Mouse (Mus musculus): Measurements from ENCODE around the gene Tmem213. TPM values are rescaled to one million over a fixed set of nuclear protein-coding genes. Genes with fewer than 3 reads are reported as not detected.

Tmem213 gene
- total and polyA plus RNA-seq, 2 experiments = not detected

GRCm38 (mm10) chr6:38160102-38160501 lies 51.0 kb downstream of the Tmem213 start:
- Histone ChIP-seq H3K36me3 (ENCODE audit: control insufficient read depth, insufficient read depth, low read length) (no peaks in the 10 kb centered on the region), H3K9ac (ENCODE audit: low read depth, low read length) (no peak overlapping the region), H3K79me2 (ENCODE audit: control insufficient read depth, insufficient read depth, low read length) (no peaks in the 10 kb centered on the region), H3K4me3 (ENCODE audit: insufficient read depth, low read depth, low read length) (no peak overlapping the region), H3K27ac (replicated peaks; ENCODE audit: insufficient read depth, low read depth, low read length) (no peak overlapping the region), H3K4me1 (ENCODE audit: control insufficient read depth, insufficient read depth, low read length) (peaks cover 1% of the 10 kb centered on the region; the same call in 1 of the 2 replicates), H3K27me3 (ENCODE audit: control insufficient read depth, insufficient read depth, low read length) (no peaks in the 10 kb centered on the region)
- DNase-seq (ENCODE audit: extremely low read depth, low read depth, low spot score) = peak; percentile 61
- no peak for TF ChIP-seq POLR2A (IDR thresholded peaks at IDR 0.05; ENCODE audit: extremely low read depth, insufficient read depth, low read length)
- peak; percentile 61 for TF ChIP-seq CTCF (IDR thresholded peaks at IDR 0.05; ENCODE audit: low read depth, low read length)
- WGBS = 4% methylated on average over 3 of the region's 3 CpGs

- DNase-seq (ENCODE audit: extremely low read depth, low read depth, low spot score) = no peak
- no peaks in the 10 kb centered on the region for H3K79me2 ChIP-seq (ENCODE audit: control insufficient read depth, insufficient read depth, low read length)
- no peaks in the 10 kb centered on the region for H3K36me3 ChIP-seq (ENCODE audit: control insufficient read depth, insufficient read depth, low read length)
- TF ChIP-seq POLR2A (IDR thresholded peaks at IDR 0.05; ENCODE audit: extremely low read depth, insufficient read depth, low read length) (no peak), CTCF (IDR thresholded peaks at IDR 0.05; ENCODE audit: low read depth, low read length) (no peak)
- peaks cover 1% of the 10 kb centered on the region; the same call in 1 of the 2 replicates for H3K4me1 ChIP-seq (ENCODE audit: control insufficient read depth, insufficient read depth, low read length)
- 68% methylated on average over 2 of the region's 2 CpGs for WGBS
- no peak overlapping the region for H3K9ac ChIP-seq (ENCODE audit: low read depth, low read length)
- H3K27ac ChIP-seq (replicated peaks; ENCODE audit: insufficient read depth, low read depth, low read length) = no peak overlapping the region
- H3K4me3 ChIP-seq (ENCODE audit: insufficient read depth, low read depth, low read length) = no peak overlapping the region
- H3K27me3 ChIP-seq (ENCODE audit: control insufficient read depth, insufficient read depth, low read length) = no peaks in the 10 kb centered on the region
Measured at GRCm38 (mm10) chr6:38160556-38160955, 51.5 kb downstream of the Tmem213 start.

GRCm38 (mm10) chr6:38162825-38163504 lies 53.9 kb downstream of the Tmem213 start:
- TF ChIP-seq POLR2A (IDR thresholded peaks at IDR 0.05; ENCODE audit: extremely low read depth, insufficient read depth, low read length) (no peak), CTCF (IDR thresholded peaks at IDR 0.05; ENCODE audit: low read depth, low read length) (no peak)
- Histone ChIP-seq H3K27me3 (ENCODE audit: control insufficient read depth, insufficient read depth, low read length) (no peaks in the 10 kb centered on the region), H3K4me3 (ENCODE audit: insufficient read depth, low read depth, low read length) (no peak overlapping the region), H3K27ac (replicated peaks; ENCODE audit: insufficient read depth, low read depth, low read length) (no peak overlapping the region), H3K4me1 (ENCODE audit: control insufficient read depth, insufficient read depth, low read length) (peaks cover 1% of the 10 kb centered on the region; the same call in 1 of the 2 replicates), H3K9ac (ENCODE audit: low read depth, low read length) (no peak overlapping the region), H3K36me3 (ENCODE audit: control insufficient read depth, insufficient read depth, low read length) (no peaks in the 10 kb centered on the region), H3K79me2 (ENCODE audit: control insufficient read depth, insufficient read depth, low read length) (no peaks in the 10 kb centered on the region)
- DNase-seq (ENCODE audit: extremely low read depth, low read depth, low spot score) = no peak
- WGBS = 71% methylated on average over 14 of the region's 14 CpGs

- H3K4me1 ChIP-seq (ENCODE audit: control insufficient read depth, insufficient read depth, low read length) = peaks cover 1% of the 10 kb centered on the region; the same call in 1 of the 2 replicates
- TF ChIP-seq POLR2A (IDR thresholded peaks at IDR 0.05; ENCODE audit: extremely low read depth, insufficient read depth, low read length) = no peak
- no peak for TF ChIP-seq CTCF (IDR thresholded peaks at IDR 0.05; ENCODE audit: low read depth, low read length)
- H3K4me3 ChIP-seq (ENCODE audit: insufficient read depth, low read depth, low read length) = no peak overlapping the region
- 87% methylated on average over 6 of the region's 6 CpGs for WGBS
- H3K79me2 ChIP-seq (ENCODE audit: control insufficient read depth, insufficient read depth, low read length) = no peaks in the 10 kb centered on the region
- H3K36me3 ChIP-seq (ENCODE audit: control insufficient read depth, insufficient read depth, low read length) = no peaks in the 10 kb centered on the region
- no peak overlapping the region for H3K27ac ChIP-seq (replicated peaks; ENCODE audit: insufficient read depth, low read depth, low read length)
- no peaks in the 10 kb centered on the region for H3K27me3 ChIP-seq (ENCODE audit: control insufficient read depth, insufficient read depth, low read length)
- no peak for DNase-seq (ENCODE audit: extremely low read depth, low read depth, low spot score)
- no peak overlapping the region for H3K9ac ChIP-seq (ENCODE audit: low read depth, low read length)
Measured at GRCm38 (mm10) chr6:38164705-38165104, 55.6 kb downstream of the Tmem213 start.

GRCm38 (mm10) chr6:38165385-38165784 lies 56.3 kb downstream of the Tmem213 start:
- H3K27ac ChIP-seq (replicated peaks; ENCODE audit: insufficient read depth, low read depth, low read length) = no peak overlapping the region
- TF ChIP-seq CTCF (IDR thresholded peaks at IDR 0.05; ENCODE audit: low read depth, low read length) (no peak), POLR2A (IDR thresholded peaks at IDR 0.05; ENCODE audit: extremely low read depth, insufficient read depth, low read length) (no peak)
- no peak overlapping the region for H3K4me3 ChIP-seq (ENCODE audit: insufficient read depth, low read depth, low read length)
- H3K79me2 ChIP-seq (ENCODE audit: control insufficient read depth, insufficient read depth, low read length) = no peaks in the 10 kb centered on the region
- 91% methylated on average over 6 of the region's 6 CpGs for WGBS
- H3K9ac ChIP-seq (ENCODE audit: low read depth, low read length) = no peak overlapping the region
- DNase-seq (ENCODE audit: extremely low read depth, low read depth, low spot score) = no peak
- H3K4me1 ChIP-seq (ENCODE audit: control insufficient read depth, insufficient read depth, low read length) = no peaks in the 10 kb centered on the region
- no peaks in the 10 kb centered on the region for H3K36me3 ChIP-seq (ENCODE audit: control insufficient read depth, insufficient read depth, low read length)
- no peaks in the 10 kb centered on the region for H3K27me3 ChIP-seq (ENCODE audit: control insufficient read depth, insufficient read depth, low read length)

Other genes starting within 250 kb of the Tmem213 start
- 31.1 and 38.3 TPM in 2 replicates for gene Trim24, start 238.4 kb upstream of the Tmem213 start, total RNA-seq (2014; rRNA removed)
- 15.2 and 17.5 TPM in 2 replicates for gene Trim24, start 238.4 kb upstream of the Tmem213 start, polyA plus RNA-seq (2012; rRNA removed)
- gene Svopl, start 62.3 kb upstream of the Tmem213 start, total RNA-seq (2014; rRNA removed) = not detected in 2 replicates
- gene Svopl, start 62.3 kb upstream of the Tmem213 start, polyA plus RNA-seq (2012; rRNA removed) = not detected in 2 replicates
- 0.20 and 0.28 TPM in 2 replicates for gene Atp6v0a4, start 15.3 kb downstream of the Tmem213 start, total RNA-seq (2014; rRNA removed)
- 0.31 and 0.44 TPM in 2 replicates for gene Atp6v0a4, start 15.3 kb downstream of the Tmem213 start, polyA plus RNA-seq (2012; rRNA removed)
- gene D630045J12Rik, start 144.8 kb downstream of the Tmem213 start, total RNA-seq (2014; rRNA removed) = 0.46 and 0.47 TPM in 2 replicates
- 1.1 and 1.3 TPM in 2 replicates for gene D630045J12Rik, start 144.8 kb downstream of the Tmem213 start, polyA plus RNA-seq (2012; rRNA removed)
- 0.18 and 0.27 TPM in 2 replicates for gene Zc3hav1l, start 190.0 kb downstream of the Tmem213 start, total RNA-seq (2014; rRNA removed)
- gene Zc3hav1l, start 190.0 kb downstream of the Tmem213 start, polyA plus RNA-seq (2012; rRNA removed) = 0.15 and 0.22 TPM in 2 replicates
- 27.9 and 31.8 TPM in 2 replicates for gene Zc3hav1, start 245.3 kb downstream of the Tmem213 start, total RNA-seq (2014; rRNA removed)
- gene Zc3hav1, start 245.3 kb downstream of the Tmem213 start, polyA plus RNA-seq (2012; rRNA removed) = 16.3 and 17.0 TPM in 2 replicates